Mouse (Mus musculus) cerebellum, postnatal 14 days (tissue): ENCODE results near the gene Vmn2r84.
A peak's percentile ranks its signal among the peaks of the same experiment; 100 is the strongest.
"Not testable (repeated sequence)": the region's sequence is repeated elsewhere in the genome, so short reads cannot be mapped to it uniquely, and the experiment has no call there.

ENCODE experiments used
- DNase-seq, 2 experiments: peaks; one replicate each; pipeline ENCODE4 v3.0.0; 2021; ENCODE audit warnings: mixed read lengths in 2 of 2

Gene Vmn2r84

GRCm38 (mm10) chr10:130394232-130394631 is at the start of gene Vmn2r84:
Gene Vmn2r84, minus strand, starts transcription at chr10:130394332.
- DNase-seq, result no peak

GRCm38 (mm10) chr10:130434185-130434898 is 40.2 kb upstream of the Vmn2r84 start:
- not testable (repeated sequence) for DNase-seq

GRCm38 (mm10) chr10:130429603-130430002 is 35.5 kb upstream of the Vmn2r84 start, which contains the start of gene Vmn2r85:
Gene Vmn2r85, minus strand, starts transcription at chr10:130429703.
- not testable (repeated sequence) for DNase-seq

- DNase-seq, result not testable (repeated sequence)
Measured at GRCm38 (mm10) chr10:130422368-130422767, 28.2 kb upstream of the Vmn2r84 start.

GRCm38 (mm10) chr10:130420401-130420800 is 26.3 kb upstream of the Vmn2r84 start:
- DNase-seq, result no peak

GRCm38 (mm10) chr10:130419954-130420353 is 25.8 kb upstream of the Vmn2r84 start:
- not testable (repeated sequence) for DNase-seq

- not testable (repeated sequence) for DNase-seq
Measured at GRCm38 (mm10) chr10:130416352-130416751, 22.2 kb upstream of the Vmn2r84 start.

GRCm38 (mm10) chr10:130412167-130412698 is 18.1 kb upstream of the Vmn2r84 start:
- not testable (repeated sequence) for DNase-seq

- DNase-seq, result no peak
Measured at GRCm38 (mm10) chr10:130375145-130375544, 19.0 kb downstream of the Vmn2r84 start.

GRCm38 (mm10) chr10:130372491-130373173 is 21.5 kb downstream of the Vmn2r84 start:
- no peak for DNase-seq

- no peak for DNase-seq
Measured at GRCm38 (mm10) chr10:130371644-130372043, 22.5 kb downstream of the Vmn2r84 start.

GRCm38 (mm10) chr10:130370005-130370682 is 24.0 kb downstream of the Vmn2r84 start:
- no peak for DNase-seq

- DNase-seq, result no peak
Measured at GRCm38 (mm10) chr10:130368384-130368783, 25.7 kb downstream of the Vmn2r84 start.

GRCm38 (mm10) chr10:130364766-130365165 is 29.4 kb downstream of the Vmn2r84 start:
- no peak for DNase-seq

GRCm38 (mm10) chr10:130363438-130364164 is 30.5 kb downstream of the Vmn2r84 start:
- DNase-seq, result peak in 1 of 2 experiments; percentile 25

- no peak for DNase-seq
Measured at GRCm38 (mm10) chr10:130344056-130344455, 50.1 kb downstream of the Vmn2r84 start.

- not testable (repeated sequence) for DNase-seq
Measured at GRCm38 (mm10) chr10:130340050-130340449, 54.1 kb downstream of the Vmn2r84 start.

- DNase-seq, result no peak
Measured at GRCm38 (mm10) chr10:130337581-130337980, 56.6 kb downstream of the Vmn2r84 start.

- DNase-seq, result no peak
Measured at GRCm38 (mm10) chr10:130336385-130336784, 57.7 kb downstream of the Vmn2r84 start.

- DNase-seq, result no peak
Measured at GRCm38 (mm10) chr10:130330711-130331110, 63.4 kb downstream of the Vmn2r84 start.
